Mouse (Mus musculus): ENCODE data around the gene Sema3c. TPM values are rescaled to one million over a fixed set of nuclear protein-coding genes. Genes with fewer than 3 reads are reported as not detected.

The Sema3c gene
- polyA plus RNA-seq, 1 experiment = 5.6 TPM

DNA sequence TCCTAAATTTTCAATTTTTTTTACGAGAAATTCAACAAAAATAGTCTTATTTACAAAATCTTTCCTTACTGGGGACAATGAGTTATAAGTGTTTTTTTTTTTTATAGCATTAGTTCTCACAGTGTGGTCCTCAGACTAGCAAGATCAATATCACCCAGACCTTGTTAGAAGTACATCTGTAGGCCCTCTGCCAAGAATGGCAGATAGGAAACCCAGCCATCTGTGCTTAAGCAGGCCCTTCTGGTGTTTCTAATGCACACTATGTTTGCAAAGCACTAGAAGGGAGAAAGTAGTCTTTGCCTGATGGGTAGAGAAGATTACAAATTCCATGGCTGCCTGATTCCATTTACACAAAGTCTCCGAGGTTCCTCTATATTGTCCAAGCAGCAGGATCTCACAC, 121.3 kb downstream of the Sema3c start:
- H3K27me3 ChIP-seq (replicated peaks; ENCODE audit: control insufficient read depth, insufficient read depth, low read length) = no peaks in the 10 kb centered on the region
- no peaks in the 10 kb centered on the region for H3K4me1 ChIP-seq (ENCODE audit: control insufficient read depth, insufficient read depth, low read length)
- DNase-seq = no peak
- no peaks in the 10 kb centered on the region for H3K36me3 ChIP-seq (ENCODE audit: control insufficient read depth, insufficient read depth, low read length)
- no peak for TF ChIP-seq CTCF (conservative IDR thresholded peaks at IDR 0.05; ENCODE audit: insufficient read depth, insufficient read length, low read depth, low read length)
- TF ChIP-seq POLR2A (IDR thresholded peaks at IDR 0.05; ENCODE audit: low read depth, low read length) = no peak
- 84% methylated on average over 2 of the region's 2 CpGs for WGBS
- H3K4me3 ChIP-seq (ENCODE audit: insufficient read depth, low read depth, low read length) = no peak overlapping the region
- no peak overlapping the region for H3K27ac ChIP-seq (ENCODE audit: insufficient read depth, low read depth, low read length)

DNA sequence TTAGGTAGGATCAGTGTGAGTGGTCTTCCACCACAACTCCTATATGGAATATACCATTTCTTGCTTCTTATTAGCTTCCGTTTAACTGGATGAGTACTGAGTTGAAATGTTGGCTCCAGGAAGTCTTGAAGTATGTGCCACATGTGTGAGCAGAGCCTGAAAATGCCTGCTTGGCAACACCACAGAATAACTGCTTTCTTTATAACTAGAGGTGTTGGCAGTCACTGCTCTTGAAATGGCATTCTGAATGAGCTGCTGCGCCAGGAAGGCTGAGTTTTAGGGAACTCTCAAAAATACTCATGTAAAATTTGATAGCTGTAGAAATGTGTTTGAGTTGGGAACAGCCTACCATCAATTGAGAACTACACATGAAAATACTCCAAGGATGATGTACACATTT, 124.8 kb downstream of the Sema3c start:
- no peak for TF ChIP-seq CTCF (conservative IDR thresholded peaks at IDR 0.05; ENCODE audit: insufficient read depth, insufficient read length, low read depth, low read length)
- TF ChIP-seq POLR2A (IDR thresholded peaks at IDR 0.05; ENCODE audit: low read depth, low read length) = no peak
- Histone ChIP-seq H3K27me3 (replicated peaks; ENCODE audit: control insufficient read depth, insufficient read depth, low read length) (no peaks in the 10 kb centered on the region), H3K27ac (ENCODE audit: insufficient read depth, low read depth, low read length) (no peak overlapping the region), H3K4me1 (ENCODE audit: control insufficient read depth, insufficient read depth, low read length) (no peaks in the 10 kb centered on the region), H3K4me3 (ENCODE audit: insufficient read depth, low read depth, low read length) (no peak overlapping the region), H3K36me3 (ENCODE audit: control insufficient read depth, insufficient read depth, low read length) (no peaks in the 10 kb centered on the region)
- no peak for DNase-seq
- 93% methylated on average over 2 of the region's 2 CpGs for whole genome bisulfite sequencing

DNA sequence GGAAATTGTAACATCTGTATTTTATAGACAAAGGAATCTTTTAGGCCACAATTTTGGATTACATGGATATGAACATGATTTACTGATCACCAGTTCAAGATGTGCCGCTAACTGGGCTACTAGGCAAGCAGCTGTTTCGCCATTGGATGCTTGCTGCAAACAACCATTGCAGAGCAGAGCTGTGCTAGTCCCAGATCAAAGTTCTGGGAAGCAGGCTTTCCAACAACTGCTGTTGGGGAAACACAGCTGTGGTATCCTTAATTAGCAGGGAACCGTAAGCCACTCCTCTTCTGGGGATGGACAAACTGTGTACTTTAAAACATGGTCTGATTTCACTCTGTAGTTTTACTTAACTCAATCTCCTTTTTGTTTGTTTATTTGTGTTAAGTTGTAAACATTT, 130.1 kb downstream of the Sema3c start:
- no peak overlapping the region for H3K4me3 ChIP-seq (ENCODE audit: insufficient read depth, low read depth, low read length)
- TF ChIP-seq POLR2A (IDR thresholded peaks at IDR 0.05; ENCODE audit: low read depth, low read length) = no peak
- TF ChIP-seq CTCF (conservative IDR thresholded peaks at IDR 0.05; ENCODE audit: insufficient read depth, insufficient read length, low read depth, low read length) = no peak
- DNase-seq = no peak
- WGBS = 46% methylated on average over 3 of the region's 3 CpGs
- no peak overlapping the region for H3K27ac ChIP-seq (ENCODE audit: insufficient read depth, low read depth, low read length)
- no peaks in the 10 kb centered on the region for H3K4me1 ChIP-seq (ENCODE audit: control insufficient read depth, insufficient read depth, low read length)
- no peaks in the 10 kb centered on the region for H3K27me3 ChIP-seq (replicated peaks; ENCODE audit: control insufficient read depth, insufficient read depth, low read length)
- H3K36me3 ChIP-seq (ENCODE audit: control insufficient read depth, insufficient read depth, low read length) = no peaks in the 10 kb centered on the region

DNA sequence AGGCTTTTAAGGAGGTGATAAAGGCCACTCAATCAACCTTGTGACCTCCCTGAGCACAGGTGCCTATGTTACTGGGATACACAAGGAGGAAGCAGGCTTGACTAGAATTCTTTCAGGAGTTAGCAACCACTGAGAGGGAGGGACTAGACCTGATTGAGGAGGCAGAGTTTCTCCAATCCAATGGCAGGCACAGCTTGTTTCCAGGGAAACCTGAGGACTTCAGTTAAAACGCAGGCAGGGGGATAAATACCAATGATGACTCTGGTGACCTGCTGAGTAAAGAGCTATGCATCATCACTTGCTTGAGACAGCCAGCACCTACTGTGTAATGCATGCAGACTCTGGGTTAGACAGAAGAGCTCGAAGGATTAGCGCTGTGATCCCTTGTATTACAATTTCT, 133.0 kb downstream of the Sema3c start:
- no peaks in the 10 kb centered on the region for H3K4me1 ChIP-seq (ENCODE audit: control insufficient read depth, insufficient read depth, low read length)
- 69% methylated on average over 3 of the region's 3 CpGs for WGBS
- H3K36me3 ChIP-seq (ENCODE audit: control insufficient read depth, insufficient read depth, low read length) = no peaks in the 10 kb centered on the region
- TF ChIP-seq CTCF (conservative IDR thresholded peaks at IDR 0.05; ENCODE audit: insufficient read depth, insufficient read length, low read depth, low read length) = no peak
- no peak for TF ChIP-seq POLR2A (IDR thresholded peaks at IDR 0.05; ENCODE audit: low read depth, low read length)
- DNase-seq = no peak
- H3K4me3 ChIP-seq (ENCODE audit: insufficient read depth, low read depth, low read length) = no peak overlapping the region
- no peaks in the 10 kb centered on the region for H3K27me3 ChIP-seq (replicated peaks; ENCODE audit: control insufficient read depth, insufficient read depth, low read length)
- H3K27ac ChIP-seq (ENCODE audit: insufficient read depth, low read depth, low read length) = no peak overlapping the region

DNA sequence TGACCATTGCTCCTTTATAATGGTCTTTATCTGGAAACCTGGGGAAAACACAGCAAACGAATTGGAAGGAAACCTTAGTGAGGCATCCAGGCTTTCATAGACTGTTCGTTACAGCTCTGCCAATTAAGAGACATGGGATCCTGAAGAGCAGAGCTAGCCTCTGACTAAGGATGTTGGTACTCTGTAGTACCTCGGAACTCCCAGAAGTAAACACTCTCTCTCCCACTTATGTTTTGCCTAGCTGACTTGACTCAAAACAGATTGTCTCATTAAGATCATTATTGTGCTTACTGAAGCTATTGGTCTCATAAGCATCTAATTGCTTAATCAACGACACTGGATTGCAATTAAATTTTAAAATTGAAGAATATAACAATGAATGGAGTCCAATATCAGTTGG, 138.3 kb downstream of the Sema3c start:
- Histone ChIP-seq H3K4me1 (ENCODE audit: control insufficient read depth, insufficient read depth, low read length) (no peaks in the 10 kb centered on the region), H3K4me3 (ENCODE audit: insufficient read depth, low read depth, low read length) (no peak overlapping the region), H3K27ac (ENCODE audit: insufficient read depth, low read depth, low read length) (no peak overlapping the region), H3K27me3 (replicated peaks; ENCODE audit: control insufficient read depth, insufficient read depth, low read length) (no peaks in the 10 kb centered on the region), H3K36me3 (ENCODE audit: control insufficient read depth, insufficient read depth, low read length) (no peaks in the 10 kb centered on the region)
- TF ChIP-seq CTCF (conservative IDR thresholded peaks at IDR 0.05; ENCODE audit: insufficient read depth, insufficient read length, low read depth, low read length) = no peak
- no peak for TF ChIP-seq POLR2A (IDR thresholded peaks at IDR 0.05; ENCODE audit: low read depth, low read length)
- WGBS = 80% methylated on average over 4 of the region's 4 CpGs
- DNase-seq = no peak

DNA sequence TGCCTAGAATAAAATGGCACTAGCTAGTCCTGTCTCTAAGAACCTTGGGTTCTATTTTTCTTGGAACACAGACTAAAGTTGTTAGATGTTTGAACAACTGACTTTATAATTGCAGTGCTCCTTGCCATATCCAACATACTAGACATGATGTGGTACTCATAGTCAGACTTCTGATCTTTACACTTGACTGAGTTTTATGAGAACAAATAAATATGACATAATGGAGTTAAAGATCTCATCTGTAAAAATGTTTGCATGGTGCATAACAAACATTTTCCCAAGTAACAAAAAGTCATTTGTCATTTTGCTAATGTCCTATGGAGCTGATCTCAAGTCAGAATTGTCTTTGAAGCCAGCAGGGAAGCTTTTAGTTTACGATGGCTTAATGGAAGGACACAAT, 141.1 kb downstream of the Sema3c start:
- Histone ChIP-seq H3K4me1 (ENCODE audit: control insufficient read depth, insufficient read depth, low read length) (no peaks in the 10 kb centered on the region), H3K27me3 (replicated peaks; ENCODE audit: control insufficient read depth, insufficient read depth, low read length) (no peaks in the 10 kb centered on the region), H3K27ac (ENCODE audit: insufficient read depth, low read depth, low read length) (no peak overlapping the region), H3K36me3 (ENCODE audit: control insufficient read depth, insufficient read depth, low read length) (no peaks in the 10 kb centered on the region; the same call in 1 of the 2 replicates), H3K4me3 (ENCODE audit: insufficient read depth, low read depth, low read length) (no peak overlapping the region)
- TF ChIP-seq POLR2A (IDR thresholded peaks at IDR 0.05; ENCODE audit: low read depth, low read length) (no peak), CTCF (conservative IDR thresholded peaks at IDR 0.05; ENCODE audit: insufficient read depth, insufficient read length, low read depth, low read length) (no peak)
- WGBS = 75% methylated on average over 1 of the region's 1 CpGs
- DNase-seq = no peak

DNA sequence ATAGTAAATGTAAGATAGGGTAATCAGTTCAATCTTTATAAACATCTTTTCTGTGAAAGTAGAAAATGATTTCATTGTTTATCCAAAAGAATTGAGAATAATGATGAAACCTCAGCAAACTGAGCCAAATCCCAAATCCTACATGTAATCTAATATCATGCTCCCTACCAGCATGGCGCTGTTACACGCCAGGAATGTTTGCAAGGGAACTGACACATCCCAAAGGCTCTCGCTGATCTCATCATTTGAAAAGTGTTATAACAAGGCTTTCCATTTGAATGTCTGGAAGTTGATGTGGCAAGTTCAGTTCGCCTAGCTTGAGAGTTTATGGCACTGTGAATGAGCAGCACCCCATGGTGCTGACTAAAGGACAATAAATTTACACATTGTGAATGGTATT, 145.9 kb downstream of the Sema3c start:
- no peak for DNase-seq
- TF ChIP-seq CTCF (conservative IDR thresholded peaks at IDR 0.05; ENCODE audit: insufficient read depth, insufficient read length, low read depth, low read length) (no peak), POLR2A (IDR thresholded peaks at IDR 0.05; ENCODE audit: low read depth, low read length) (no peak)
- WGBS = 87% methylated on average over 4 of the region's 4 CpGs

DNA sequence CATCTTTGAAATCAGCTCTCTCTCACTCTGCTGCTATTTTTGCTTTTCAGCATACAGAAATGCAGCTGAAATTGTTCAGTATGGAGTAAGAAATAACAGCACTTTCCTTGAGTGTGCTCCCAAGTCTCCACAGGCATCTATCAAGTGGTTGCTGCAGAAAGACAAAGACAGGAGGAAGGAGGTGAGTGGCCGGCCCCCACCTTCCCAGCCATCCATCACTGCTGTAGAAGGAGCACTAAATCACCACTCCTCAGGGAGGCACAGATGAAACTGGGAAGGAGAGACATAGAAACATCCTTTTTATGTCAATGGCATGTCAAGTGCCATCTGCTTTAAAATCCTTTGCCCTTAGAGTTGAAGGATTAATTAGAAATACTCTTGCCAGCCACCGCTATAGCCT, 149.9 kb downstream of the Sema3c start:
- TF ChIP-seq CTCF (conservative IDR thresholded peaks at IDR 0.05; ENCODE audit: insufficient read depth, insufficient read length, low read depth, low read length) (no peak), POLR2A (IDR thresholded peaks at IDR 0.05; ENCODE audit: low read depth, low read length) (no peak)
- DNase-seq = no peak
- no peak overlapping the region for H3K4me3 ChIP-seq (ENCODE audit: insufficient read depth, low read depth, low read length)
- H3K27ac ChIP-seq (ENCODE audit: insufficient read depth, low read depth, low read length) = no peak overlapping the region
- WGBS = 36% methylated on average over 2 of the region's 2 CpGs
- no peaks in the 10 kb centered on the region for H3K4me1 ChIP-seq (ENCODE audit: control insufficient read depth, insufficient read depth, low read length)
- no peaks in the 10 kb centered on the region for H3K27me3 ChIP-seq (replicated peaks; ENCODE audit: control insufficient read depth, insufficient read depth, low read length)
- H3K36me3 ChIP-seq (ENCODE audit: control insufficient read depth, insufficient read depth, low read length) = no peaks in the 10 kb centered on the region; the same call in 1 of the 2 replicates

More for the DNA sequence above, 145.9 kb downstream of the Sema3c start:
- no peak overlapping the region for H3K4me3 ChIP-seq (ENCODE audit: insufficient read depth, low read depth, low read length)
- no peaks in the 10 kb centered on the region for H3K4me1 ChIP-seq (ENCODE audit: control insufficient read depth, insufficient read depth, low read length)
- no peak overlapping the region for H3K27ac ChIP-seq (ENCODE audit: insufficient read depth, low read depth, low read length)
- H3K27me3 ChIP-seq (replicated peaks; ENCODE audit: control insufficient read depth, insufficient read depth, low read length) = no peaks in the 10 kb centered on the region
- H3K36me3 ChIP-seq (ENCODE audit: control insufficient read depth, insufficient read depth, low read length) = no peaks in the 10 kb centered on the region; the same call in 1 of the 2 replicates
